Mouse (Mus musculus) adrenal gland (tissue): ENCODE data around the gene Hist4h4.

Experiments used
- intact Hi-C: fragments of 180-260 bp; cut with DNase I; formaldehyde crosslinking; loops from one replicate; pipeline ENCODE4 v1.15.1; 2025
- microRNA-seq, 2 experiments: library from miRNA; unstranded; fragments of <30 nt; microRNA quantifications; one replicate each; pipeline ENCODE4; 2019

The Hist4h4 gene

GRCm38 (mm10) chr6:136789391-136789971, 14.7 kb downstream of the Hist4h4 start:
- intact Hi-C loops = no loop called here

DNA sequence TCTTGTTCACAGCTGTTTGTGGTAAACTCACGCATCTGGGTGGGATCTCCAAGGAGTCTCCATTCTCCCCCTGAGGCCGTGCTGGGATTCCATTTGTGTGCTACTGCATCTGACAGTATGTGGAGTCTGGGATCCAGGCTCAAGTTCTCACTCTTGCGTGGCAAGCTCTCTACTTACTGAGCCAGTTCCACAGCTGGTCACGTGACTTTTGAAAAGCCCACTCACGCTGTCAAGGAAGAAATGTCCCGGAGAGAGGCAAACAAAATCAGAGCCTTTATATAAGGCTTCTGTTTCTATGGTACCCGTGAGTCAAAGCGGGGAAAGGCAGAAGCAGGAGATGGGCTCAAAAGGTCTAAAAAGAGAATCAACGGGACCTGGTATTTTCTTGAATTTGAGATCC, 21.5 kb downstream of the Hist4h4 start:
- intact Hi-C loops = no loop called here

- intact Hi-C loops = no loop called here
Observed at GRCm38 (mm10) chr6:136782146-136782545, 22.1 kb downstream of the Hist4h4 start.

- intact Hi-C loops = no loop called here
Observed at GRCm38 (mm10) chr6:136781377-136781986, 22.7 kb downstream of the Hist4h4 start, which contains the start of gene Gucy2c. TSS of gene Gucy2c (minus strand) at chr6:136781765.

DNA sequence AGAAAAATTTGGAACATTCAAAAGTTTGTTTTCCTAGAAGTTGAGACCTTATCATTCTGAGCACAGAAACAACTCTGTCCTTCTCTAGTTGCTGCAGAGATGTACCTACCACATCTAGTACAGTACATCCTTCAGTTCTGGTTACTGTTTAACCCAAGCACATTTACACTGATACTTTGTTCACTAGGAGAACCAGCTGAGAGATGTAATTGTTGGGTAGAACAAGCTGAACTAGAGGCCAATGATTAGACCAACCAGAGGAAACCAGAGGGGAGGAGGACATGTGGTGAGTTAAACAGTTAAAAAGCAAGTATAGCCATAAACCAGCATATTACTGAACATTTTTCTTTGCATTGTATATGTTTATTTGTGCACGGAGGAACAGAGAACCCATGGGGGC, 27.8 kb downstream of the Hist4h4 start:
- intact Hi-C loops = no loop called here

DNA sequence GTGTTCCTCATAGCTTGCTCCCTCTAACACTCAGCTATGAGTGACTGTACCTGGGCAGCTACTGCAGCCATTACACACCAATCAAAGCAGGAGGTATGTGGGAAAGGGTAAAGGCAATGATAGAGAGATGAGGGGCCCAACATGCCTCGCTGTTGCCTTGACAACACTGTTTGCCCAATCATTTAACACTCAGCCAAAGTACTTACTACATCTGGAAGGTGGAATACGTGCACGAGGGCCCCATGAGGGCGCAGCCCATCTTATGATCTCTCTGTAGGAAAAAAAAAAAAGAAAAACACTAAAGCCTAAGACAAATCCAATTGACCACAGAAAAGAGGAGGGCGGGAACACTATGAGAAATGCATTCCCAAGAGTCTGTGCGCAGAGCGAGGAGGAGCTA, 34.4 kb downstream of the Hist4h4 start:
- intact Hi-C loops = no loop called here

- intact Hi-C loops = no loop called here
Observed at GRCm38 (mm10) chr6:136769143-136769542, 35.1 kb downstream of the Hist4h4 start.

DNA sequence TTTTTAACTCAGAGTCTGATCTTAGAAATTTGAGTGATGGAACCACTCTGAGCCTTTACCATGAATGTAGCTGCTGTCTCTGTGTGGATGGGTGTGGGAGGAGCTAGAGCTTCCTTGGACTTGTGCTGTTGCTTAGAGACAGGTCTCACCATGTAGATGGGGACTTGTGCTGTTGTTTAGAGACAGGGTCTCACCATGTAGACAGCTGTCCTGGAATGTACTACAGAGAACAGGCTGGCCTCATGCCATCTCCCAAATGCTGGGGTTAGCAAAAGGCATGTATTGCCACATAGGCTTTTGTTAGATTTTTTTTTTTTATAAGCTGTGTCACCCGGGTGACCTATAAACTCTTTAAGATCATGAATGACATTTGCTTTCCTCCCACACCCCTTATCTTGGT, 40.3 kb downstream of the Hist4h4 start:
- intact Hi-C loops = no loop called here

Small RNAs within 50 kb of the gene (microRNA-seq; reads per million reads assigned to microRNA genes)
- gene Gm44364 = 0 reads per million in 2 experiments
